Mouse (Mus musculus): ENCODE data around the gene Gphn. TPM values are rescaled to one million over a fixed set of nuclear protein-coding genes. Genes with fewer than 3 reads are reported as not detected.

Gene Gphn
- polyA plus RNA-seq, 1 experiment: 0.48 TPM

DNA sequence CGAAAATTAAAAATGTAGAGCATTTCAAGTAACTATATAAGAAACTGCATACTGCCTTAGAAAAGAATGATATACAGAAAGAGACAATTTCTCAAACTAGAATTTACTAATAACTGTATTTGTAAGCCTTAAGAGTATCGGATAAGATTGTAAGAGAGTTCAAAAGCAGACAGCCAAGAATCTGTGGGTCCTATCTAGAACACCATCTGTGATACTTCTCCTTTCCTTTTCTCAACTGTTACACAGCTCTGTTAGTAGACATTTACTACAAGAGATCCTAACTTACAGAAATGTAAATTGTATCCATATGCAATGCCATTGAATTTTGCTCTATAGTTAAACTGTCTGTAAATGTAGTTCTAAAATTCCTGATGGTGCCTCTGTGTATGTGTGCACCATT, 324.7 kb downstream of the Gphn start:
- TF ChIP-seq GATA1 (IDR thresholded peaks at IDR 0.05; ENCODE audit: low read length): no peak
- no peak for TF ChIP-seq TAL1 (IDR thresholded peaks at IDR 0.05; ENCODE audit: low read length)
- no peak overlapping the region for H3K4me3 ChIP-seq (replicated peaks)
- no peaks in the 10 kb centered on the region for H3K4me1 ChIP-seq (ENCODE audit: control insufficient read depth)
- no peaks in the 10 kb centered on the region for H3K27me3 ChIP-seq (ENCODE audit: control insufficient read depth)
- H3K36me3 ChIP-seq (ENCODE audit: control insufficient read depth): no peaks in the 10 kb centered on the region
- H3K9me3 ChIP-seq (ENCODE audit: control insufficient read depth, low read length): no peaks in the 10 kb centered on the region

DNA sequence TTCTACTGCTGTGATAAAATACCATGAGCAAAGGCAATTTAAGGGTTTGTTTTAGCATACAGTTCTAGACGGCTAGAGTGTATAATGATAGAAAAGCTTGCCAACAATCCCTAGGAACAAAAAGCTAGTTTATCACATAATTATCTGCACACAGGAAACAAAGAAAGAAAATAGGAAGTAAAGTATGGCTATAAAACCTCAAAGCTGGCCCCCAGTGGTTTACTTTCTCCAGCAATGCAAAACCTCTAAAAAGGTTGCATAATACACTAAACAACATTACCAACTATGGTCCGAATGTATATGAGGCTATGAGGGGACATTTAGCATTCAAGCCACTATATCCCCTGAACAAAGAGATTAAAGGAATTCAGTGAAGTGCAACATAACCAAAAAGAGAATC, 405.6 kb downstream of the Gphn start:
- H3K9me3 ChIP-seq (ENCODE audit: control insufficient read depth, low read length): no peaks in the 10 kb centered on the region
- no peaks in the 10 kb centered on the region for H3K36me3 ChIP-seq (ENCODE audit: control insufficient read depth)
- H3K27me3 ChIP-seq (ENCODE audit: control insufficient read depth): no peaks in the 10 kb centered on the region
- no peak overlapping the region for H3K4me3 ChIP-seq (replicated peaks)
- TF ChIP-seq GATA1 (IDR thresholded peaks at IDR 0.05; ENCODE audit: low read length) (no peak), TAL1 (IDR thresholded peaks at IDR 0.05; ENCODE audit: low read length) (no peak)
- H3K4me1 ChIP-seq (ENCODE audit: control insufficient read depth): no peaks in the 10 kb centered on the region

DNA sequence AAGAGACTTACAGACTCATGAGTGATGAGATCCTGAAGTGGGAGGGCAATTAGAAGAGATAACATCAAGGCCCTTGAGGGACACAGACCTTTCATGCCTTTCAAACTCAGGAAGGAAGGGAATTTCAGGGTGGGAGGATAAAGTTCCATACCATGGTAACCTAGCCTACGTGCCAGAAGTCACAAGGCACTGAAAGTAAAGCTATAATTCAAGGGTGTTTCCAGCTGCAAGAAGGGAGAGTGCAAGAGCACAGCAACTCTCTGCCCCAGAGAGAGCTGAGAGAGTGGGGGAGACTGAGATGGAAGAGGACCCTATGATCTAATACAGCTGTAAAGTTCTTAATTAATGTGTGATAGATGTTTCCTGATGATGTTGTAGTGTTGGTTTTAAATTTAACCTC, 413.3 kb downstream of the Gphn start:
- TF ChIP-seq GATA1 (IDR thresholded peaks at IDR 0.05; ENCODE audit: low read length) (no peak), TAL1 (IDR thresholded peaks at IDR 0.05; ENCODE audit: low read length) (no peak)
- H3K27me3 ChIP-seq (ENCODE audit: control insufficient read depth): no peaks in the 10 kb centered on the region
- no peaks in the 10 kb centered on the region for H3K4me1 ChIP-seq (ENCODE audit: control insufficient read depth)
- H3K36me3 ChIP-seq (ENCODE audit: control insufficient read depth): no peaks in the 10 kb centered on the region
- no peak overlapping the region for H3K4me3 ChIP-seq (replicated peaks)
- H3K9me3 ChIP-seq (ENCODE audit: control insufficient read depth, low read length): no peaks in the 10 kb centered on the region

DNA sequence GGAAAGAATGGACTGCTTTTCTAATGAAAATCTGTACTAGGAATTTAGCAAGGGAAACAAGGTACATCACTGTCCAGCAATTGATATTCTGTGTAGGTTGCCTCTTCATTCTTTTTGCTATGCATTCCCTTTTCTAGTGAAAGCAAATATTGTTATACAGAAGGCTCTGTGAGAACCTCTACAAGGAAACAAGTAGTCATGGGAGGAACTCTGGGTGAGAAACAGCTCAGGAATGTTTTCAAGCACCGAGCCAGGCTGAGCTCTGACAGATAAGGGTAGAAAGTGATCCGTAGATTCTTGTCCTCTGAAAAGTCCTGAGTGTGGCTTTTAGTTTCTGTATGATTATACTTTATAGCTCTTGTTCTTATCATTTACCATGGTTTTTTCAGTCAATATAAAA, 413.9 kb downstream of the Gphn start:
- Histone ChIP-seq H3K27me3 (ENCODE audit: control insufficient read depth) (no peaks in the 10 kb centered on the region), H3K4me1 (ENCODE audit: control insufficient read depth) (no peaks in the 10 kb centered on the region), H3K4me3 (replicated peaks) (no peak overlapping the region), H3K36me3 (ENCODE audit: control insufficient read depth) (no peaks in the 10 kb centered on the region), H3K9me3 (ENCODE audit: control insufficient read depth, low read length) (no peaks in the 10 kb centered on the region)
- TF ChIP-seq TAL1 (IDR thresholded peaks at IDR 0.05; ENCODE audit: low read length): no peak
- no peak for TF ChIP-seq GATA1 (IDR thresholded peaks at IDR 0.05; ENCODE audit: low read length)

DNA sequence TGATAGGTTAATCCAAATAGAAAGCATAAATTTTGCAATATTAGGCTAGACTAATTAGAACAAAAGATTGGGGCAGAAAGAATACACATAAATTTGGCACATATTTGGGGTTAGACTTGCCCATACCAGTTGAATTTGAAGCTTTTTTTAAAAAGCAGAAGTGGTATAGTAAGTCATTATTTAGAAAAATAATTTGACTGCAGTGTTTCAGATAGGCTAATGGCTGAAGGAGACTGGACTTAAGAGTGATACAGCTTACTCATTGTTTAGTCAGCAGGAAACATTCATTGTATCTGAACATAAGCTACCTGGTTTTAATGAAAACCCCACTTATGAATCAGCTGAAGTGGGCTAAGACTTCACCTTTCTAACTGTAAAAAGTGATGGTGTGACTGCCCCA, 415.0 kb downstream of the Gphn start:
- Histone ChIP-seq H3K27me3 (ENCODE audit: control insufficient read depth) (no peaks in the 10 kb centered on the region), H3K4me3 (replicated peaks) (no peak overlapping the region), H3K36me3 (ENCODE audit: control insufficient read depth) (no peaks in the 10 kb centered on the region), H3K9me3 (ENCODE audit: control insufficient read depth, low read length) (no peaks in the 10 kb centered on the region), H3K4me1 (ENCODE audit: control insufficient read depth) (no peaks in the 10 kb centered on the region)
- TF ChIP-seq GATA1 (IDR thresholded peaks at IDR 0.05; ENCODE audit: low read length) (no peak), TAL1 (IDR thresholded peaks at IDR 0.05; ENCODE audit: low read length) (no peak)

DNA sequence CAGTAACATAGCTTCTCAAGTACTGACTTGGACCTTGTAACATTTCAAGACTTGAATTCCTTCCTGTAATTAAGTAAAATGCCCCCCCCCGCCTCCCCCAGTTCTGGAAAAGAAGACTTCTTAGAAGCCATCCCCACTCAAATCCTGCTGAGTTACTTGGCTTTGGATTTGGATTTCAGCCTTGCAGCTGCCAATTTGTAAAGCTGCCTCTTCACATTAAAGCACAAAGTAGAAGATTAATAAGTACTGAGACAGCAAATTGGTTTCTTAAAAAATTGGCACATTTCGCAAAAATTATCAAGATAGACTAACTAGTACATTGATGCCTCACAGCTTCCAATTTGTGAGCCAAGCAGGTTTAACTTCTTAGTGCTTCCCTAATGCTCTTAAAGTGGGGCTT, 417.5 kb downstream of the Gphn start:
- H3K4me3 ChIP-seq (replicated peaks): no peak overlapping the region
- no peaks in the 10 kb centered on the region for H3K4me1 ChIP-seq (ENCODE audit: control insufficient read depth)
- H3K27me3 ChIP-seq (ENCODE audit: control insufficient read depth): no peaks in the 10 kb centered on the region
- TF ChIP-seq TAL1 (IDR thresholded peaks at IDR 0.05; ENCODE audit: low read length): no peak
- no peak for TF ChIP-seq GATA1 (IDR thresholded peaks at IDR 0.05; ENCODE audit: low read length)
- H3K9me3 ChIP-seq (ENCODE audit: control insufficient read depth, low read length): no peaks in the 10 kb centered on the region
- H3K36me3 ChIP-seq (ENCODE audit: control insufficient read depth): no peaks in the 10 kb centered on the region

DNA sequence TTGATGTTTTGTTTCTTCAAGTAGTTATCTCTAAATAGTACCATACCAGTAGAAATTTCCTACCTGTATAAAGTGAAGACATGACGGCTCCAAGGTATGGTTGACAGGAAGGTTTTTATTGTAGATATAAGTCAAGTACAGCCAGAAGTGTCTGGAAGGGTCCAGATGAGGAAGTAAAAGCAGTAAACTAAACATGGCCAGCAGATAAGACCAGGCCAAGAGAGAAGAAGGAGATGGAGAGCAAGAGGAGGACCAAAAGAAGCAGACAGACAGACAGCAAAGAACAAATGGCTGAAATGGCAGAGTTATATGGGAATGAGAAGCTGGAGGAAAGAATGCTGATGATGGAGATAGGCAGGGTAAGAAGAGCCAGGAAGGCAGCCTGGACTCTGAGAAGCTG, 419.1 kb downstream of the Gphn start:
- TF ChIP-seq TAL1 (IDR thresholded peaks at IDR 0.05; ENCODE audit: low read length) (no peak), GATA1 (IDR thresholded peaks at IDR 0.05; ENCODE audit: low read length) (no peak)
- H3K9me3 ChIP-seq (ENCODE audit: control insufficient read depth, low read length): no peaks in the 10 kb centered on the region
- H3K4me1 ChIP-seq (ENCODE audit: control insufficient read depth): no peaks in the 10 kb centered on the region
- H3K4me3 ChIP-seq (replicated peaks): no peak overlapping the region
- no peaks in the 10 kb centered on the region for H3K36me3 ChIP-seq (ENCODE audit: control insufficient read depth)
- no peaks in the 10 kb centered on the region for H3K27me3 ChIP-seq (ENCODE audit: control insufficient read depth)

DNA sequence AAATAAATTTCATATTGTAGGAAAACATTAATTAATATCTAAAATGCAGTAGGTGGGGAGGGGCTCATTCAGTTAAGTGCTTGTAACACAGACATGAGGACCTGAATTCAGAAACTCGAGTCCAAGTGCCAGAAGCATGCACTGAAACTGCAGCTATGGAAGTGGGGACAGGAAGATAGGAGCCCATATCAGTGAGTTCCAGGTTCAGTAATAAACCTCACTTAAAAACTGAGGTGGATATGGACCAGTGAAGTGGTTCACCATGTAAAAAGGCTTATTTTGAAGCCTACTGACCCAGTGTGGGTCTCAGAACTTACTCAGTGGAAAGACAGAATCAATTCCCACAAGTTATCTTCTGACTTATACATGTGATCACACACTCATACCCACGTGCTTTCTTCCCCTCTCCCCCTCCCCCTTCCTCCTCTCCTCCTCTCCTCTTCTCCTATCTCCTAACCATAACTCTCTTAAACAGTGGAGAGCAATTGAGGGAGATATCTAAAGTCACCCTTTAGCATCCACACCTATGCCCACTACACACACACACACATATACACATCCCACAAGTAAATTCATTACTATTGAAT, 433.6 kb downstream of the Gphn start:
- no peak overlapping the region for H3K4me3 ChIP-seq (replicated peaks)
- H3K27me3 ChIP-seq (ENCODE audit: control insufficient read depth): no peaks in the 10 kb centered on the region
- H3K4me1 ChIP-seq (ENCODE audit: control insufficient read depth): peaks cover 4% of the 10 kb centered on the region
- H3K9me3 ChIP-seq (ENCODE audit: control insufficient read depth, low read length): no peaks in the 10 kb centered on the region
- no peaks in the 10 kb centered on the region for H3K36me3 ChIP-seq (ENCODE audit: control insufficient read depth)
- TF ChIP-seq TAL1 (IDR thresholded peaks at IDR 0.05; ENCODE audit: low read length): no peak
- no peak for TF ChIP-seq GATA1 (IDR thresholded peaks at IDR 0.05; ENCODE audit: low read length)

DNA sequence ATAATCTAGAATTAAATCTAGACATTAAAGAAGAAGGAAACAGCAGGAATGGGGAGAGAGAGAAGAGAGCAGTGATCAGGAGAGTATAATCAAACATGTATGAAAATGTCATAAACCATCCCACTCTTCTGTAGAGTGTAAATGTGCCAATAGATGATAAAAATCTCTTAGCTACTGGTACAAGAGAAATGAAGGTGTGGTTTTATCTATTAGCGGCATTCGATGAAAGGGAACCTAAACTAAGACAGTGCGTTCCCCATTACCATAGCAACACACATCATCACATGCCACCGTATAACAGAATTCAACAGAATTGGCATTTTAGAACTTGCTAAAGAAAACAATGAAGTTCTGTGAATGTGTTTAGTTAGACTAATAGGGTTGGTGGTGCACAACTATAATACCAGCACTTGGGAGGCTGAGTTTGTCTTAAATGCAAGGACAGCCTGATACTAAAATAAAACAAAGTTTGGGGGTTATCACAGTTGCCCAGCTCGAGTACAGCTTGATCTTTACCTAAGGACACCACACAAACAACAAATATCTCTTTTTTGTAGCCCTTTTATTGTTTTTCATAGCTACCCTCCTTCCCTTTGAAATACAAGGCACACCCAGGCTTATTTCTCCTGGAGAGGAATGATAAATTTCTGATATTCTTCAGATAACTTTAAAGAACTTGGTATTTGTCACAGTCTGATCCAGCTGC, 452.1 kb downstream of the Gphn start:
- Histone ChIP-seq H3K36me3 (ENCODE audit: control insufficient read depth) (no peaks in the 10 kb centered on the region), H3K27me3 (ENCODE audit: control insufficient read depth) (no peaks in the 10 kb centered on the region), H3K4me3 (replicated peaks) (no peak overlapping the region), H3K9me3 (ENCODE audit: control insufficient read depth, low read length) (no peaks in the 10 kb centered on the region), H3K4me1 (ENCODE audit: control insufficient read depth) (peaks cover 2% of the 10 kb centered on the region; the same call in 1 of the 2 replicates)
- TF ChIP-seq TAL1 (IDR thresholded peaks at IDR 0.05; ENCODE audit: low read length) (no peak), GATA1 (IDR thresholded peaks at IDR 0.05; ENCODE audit: low read length) (no peak)
